Mouse (Mus musculus) cerebellum, postnatal 14 days (tissue): Measurements from ENCODE around the gene Rassf8.

ENCODE experiments used
- DNase-seq, 2 experiments: peaks; one replicate each; pipeline ENCODE4 v3.0.0; 2021; ENCODE audit warnings: mixed read lengths in 2 of 2

Rassf8 gene

GRCm38 (mm10) chr6:145781256-145781655 is 34.7 kb downstream of the Rassf8 start:
- peak; percentile 66 to 80 for DNase-seq

- DNase-seq: no peak
Observed at GRCm38 (mm10) chr6:145781966-145782365, 35.4 kb downstream of the Rassf8 start.

GRCm38 (mm10) chr6:145787311-145787710 is 40.8 kb downstream of the Rassf8 start:
- no peak for DNase-seq

- DNase-seq: no peak
Observed at GRCm38 (mm10) chr6:145789738-145790137, 43.2 kb downstream of the Rassf8 start.

GRCm38 (mm10) chr6:145792373-145792772 is 45.8 kb downstream of the Rassf8 start:
- DNase-seq: no peak

GRCm38 (mm10) chr6:145793109-145793593 is 46.6 kb downstream of the Rassf8 start:
- peak; percentile 75 to 76 for DNase-seq

GRCm38 (mm10) chr6:145794671-145795070 is 48.1 kb downstream of the Rassf8 start:
- no peak for DNase-seq

GRCm38 (mm10) chr6:145796191-145797023 is 49.9 kb downstream of the Rassf8 start:
- no peak for DNase-seq

- no peak for DNase-seq
Observed at GRCm38 (mm10) chr6:145797692-145798091, 51.1 kb downstream of the Rassf8 start.

GRCm38 (mm10) chr6:145801796-145802488 is 55.4 kb downstream of the Rassf8 start:
- peak in 1 of 2 experiments; percentile 64 for DNase-seq

- no peak for DNase-seq
Observed at GRCm38 (mm10) chr6:145802881-145803280, 56.3 kb downstream of the Rassf8 start.

GRCm38 (mm10) chr6:145804276-145804675 is 57.7 kb downstream of the Rassf8 start:
- DNase-seq: peak; percentile 66 to 78

- no peak for DNase-seq
Observed at GRCm38 (mm10) chr6:145806784-145807183, 60.2 kb downstream of the Rassf8 start.

- DNase-seq: no peak
Observed at GRCm38 (mm10) chr6:145807929-145808328, 61.4 kb downstream of the Rassf8 start.

GRCm38 (mm10) chr6:145809566-145809965 is 63.0 kb downstream of the Rassf8 start:
- DNase-seq: no peak

- peak; percentile 49 to 54 for DNase-seq
Observed at GRCm38 (mm10) chr6:145810015-145810414, 63.5 kb downstream of the Rassf8 start.

- DNase-seq: no peak
Observed at GRCm38 (mm10) chr6:145811174-145811573, 64.6 kb downstream of the Rassf8 start.

- peak; percentile 51 to 65 for DNase-seq
Observed at GRCm38 (mm10) chr6:145815200-145815599, 68.7 kb downstream of the Rassf8 start.

GRCm38 (mm10) chr6:145819151-145819550 is 72.6 kb downstream of the Rassf8 start:
- DNase-seq: no peak

- no peak for DNase-seq
Observed at GRCm38 (mm10) chr6:145822218-145822617, 75.7 kb downstream of the Rassf8 start.

GRCm38 (mm10) chr6:145823103-145823502 is 76.6 kb downstream of the Rassf8 start:
- no peak for DNase-seq

- peak; percentile 70 to 77 for DNase-seq
Observed at GRCm38 (mm10) chr6:145823588-145824234, 77.2 kb downstream of the Rassf8 start.

- DNase-seq: no peak
Observed at GRCm38 (mm10) chr6:145826305-145826704, 79.8 kb downstream of the Rassf8 start.
